Mouse (Mus musculus) adrenal gland, adult 18-20 months (tissue): ENCODE results near the gene Slc2a1. TPM values are rescaled to one million over a fixed set of nuclear protein-coding genes. Genes with fewer than 3 reads are reported as not detected.

Experiments used
- DNase-seq, 2 experiments: peaks; one replicate each; pipeline ENCODE4 v3.0.0; 2021 to 2022; ENCODE audit warnings: low spot score in 2 of 2
- microRNA-seq, 2 experiments: library from miRNA; unstranded; fragments of <30 nt; microRNA quantifications; one replicate each; pipeline ENCODE4 v1.2.0; 2021; ENCODE audit warnings: borderline number of aligned reads in 2 of 2
- total RNA-seq, 2 experiments: library from RNA; stranded (reverse); gene quantifications; 1 replicate in 1 of 2; 2 replicates in 1 of 2; pipeline ENCODE4 v1.2.3; 2021

Slc2a1 gene
- total RNA-seq, 2 experiments from 2014 or later, result 20.9 to 29.3 TPM

- peak; percentile 85 to 87 for DNase-seq
Measured at GRCm38 (mm10) chr4:119173851-119174453, 65.4 kb downstream of the Slc2a1 start, which contains the start of gene Zfp691. Gene Zfp691, minus strand, starts transcription at chr4:119174195.

GRCm38 (mm10) chr4:119177702-119178101, 69.2 kb downstream of the Slc2a1 start:
- DNase-seq, result no peak

GRCm38 (mm10) chr4:119178331-119178730, 69.8 kb downstream of the Slc2a1 start:
- DNase-seq, result peak in 1 of 2 experiments; percentile 22

GRCm38 (mm10) chr4:119180133-119180707, 71.7 kb downstream of the Slc2a1 start:
- no peak for DNase-seq

- DNase-seq, result no peak
Measured at GRCm38 (mm10) chr4:119181456-119181855, 72.9 kb downstream of the Slc2a1 start.

- DNase-seq, result no peak
Measured at GRCm38 (mm10) chr4:119183525-119183924, 75.0 kb downstream of the Slc2a1 start.

- DNase-seq, result no peak
Measured at GRCm38 (mm10) chr4:119185771-119186170, 77.3 kb downstream of the Slc2a1 start.

Small RNA genes lying within 50 kb of the gene (microRNA-seq; reads per million reads assigned to microRNA genes)
- 0 reads per million in 2 experiments for gene Mir1957a

Other genes with a start within 250 kb of the Slc2a1 start
- gene Olfr1331, start 244.1 kb upstream of the Slc2a1 start, total RNA-seq, result not detected
- not detected for gene Olfr1330, start 220.1 kb upstream of the Slc2a1 start, total RNA-seq
- gene Olfr1329, start 191.2 kb upstream of the Slc2a1 start, total RNA-seq, result not detected
- not detected for gene Olfr1328, start 170.1 kb upstream of the Slc2a1 start, total RNA-seq
- not detected for gene Lao1, start 147.1 kb upstream of the Slc2a1 start, total RNA-seq
- 10 to 100 TPM; 12.0 to 19.4 TPM for gene Zfp691, start 65.5 kb downstream of the Slc2a1 start, total RNA-seq
- gene Ermap, start 81.3 kb downstream of the Slc2a1 start, total RNA-seq, result under 1 TPM; 0.06 to 0.10 TPM
- 10 to 100 TPM; 13.8 to 17.0 TPM for gene Svbp, start 86.6 kb downstream of the Slc2a1 start, total RNA-seq
- not detected for gene Tmem269, start 109.5 kb downstream of the Slc2a1 start, total RNA-seq
- gene AU022252, start 124.0 kb downstream of the Slc2a1 start, total RNA-seq, result 10 to 100 TPM; 22.8 to 33.3 TPM
- gene P3h1, start 124.2 kb downstream of the Slc2a1 start, total RNA-seq, result 10 to 100 TPM; 16.0 to 23.5 TPM
- gene Cldn19, start 146.7 kb downstream of the Slc2a1 start, total RNA-seq, result under 1 TPM in 1 of 2 experiments, not detected in 1; 0.06 TPM
- 100 to 1,000 TPM; 714 to 717 TPM for gene Ybx1, start 185.9 kb downstream of the Slc2a1 start, total RNA-seq
- 10 to 100 TPM; 16.7 to 17.6 TPM for gene Ppih, start 211.8 kb downstream of the Slc2a1 start, total RNA-seq